Mouse (Mus musculus) megakaryocyte, embryonic 14.5 days (primary cell): ENCODE measurements around the gene 1300017J02Rik.

Experiments
- FLI1 ChIP-seq: IDR thresholded peaks from 2 replicates; pipeline ENCODE4 v1.6.1; 2012; ENCODE audit warnings: low read length, inconsistent platforms, mixed read lengths
- GATA1 ChIP-seq: IDR thresholded peaks from 3 replicates; pipeline ENCODE4 v1.6.1; 2012; ENCODE audit warnings: mixed read lengths, low read length, inconsistent platforms, borderline replicate concordance

GRCm38 (mm10) chr9:103271104-103271503, 33.8 kb downstream of the 1300017J02Rik start:
- TF ChIP-seq GATA1 (no peak), FLI1 (no peak)
